Mouse (Mus musculus): ENCODE measurements around the gene Gm45785.

The Gm45785 gene

GRCm38 (mm10) chr7:140857550-140858505 lies 1.7 kb upstream of the Gm45785 start, which contains the start of gene Bet1l:
Bet1l (minus strand) TSS chr7:140857577.
- peak in 1 of 2 experiments; percentile 40 for DNase-seq (ENCODE audit: low spot score in 2 of 2)

- peak; percentile 65 to 89 for DNase-seq (ENCODE audit: low spot score in 2 of 2)
These were observed 836 bp upstream of the Gm45785 start, which contains the start of gene Ric8a for GRCm38 (mm10) chr7:140856785-140857549. Ric8a (plus strand) TSS chr7:140856957.

- DNase-seq (ENCODE audit: low spot score in 2 of 2): no peak
These were observed 950 bp downstream of the Gm45785 start for GRCm38 (mm10) chr7:140855181-140855580.

- no peak for DNase-seq (ENCODE audit: low spot score in 2 of 2)
These were observed 1.6 kb downstream of the Gm45785 start for GRCm38 (mm10) chr7:140854483-140854882.

GRCm38 (mm10) chr7:140853386-140853785 lies 2.7 kb downstream of the Gm45785 start:
- no peak for DNase-seq (ENCODE audit: low spot score in 2 of 2)

GRCm38 (mm10) chr7:140851916-140852315 lies 4.2 kb downstream of the Gm45785 start:
- DNase-seq (ENCODE audit: low spot score in 2 of 2): no peak

GRCm38 (mm10) chr7:140848591-140848990 lies 7.5 kb downstream of the Gm45785 start:
- no peak for DNase-seq (ENCODE audit: low spot score in 2 of 2)

- DNase-seq (ENCODE audit: low spot score in 2 of 2): no peak
These were observed 8.2 kb downstream of the Gm45785 start, which contains the start of gene Odf3 for GRCm38 (mm10) chr7:140847755-140848580. Odf3 (plus strand) TSS chr7:140847805.

- no peak for DNase-seq (ENCODE audit: low spot score in 2 of 2)
These were observed 9.5 kb downstream of the Gm45785 start for GRCm38 (mm10) chr7:140846676-140847075.

- no peak for DNase-seq (ENCODE audit: low spot score in 2 of 2)
These were observed 10.4 kb downstream of the Gm45785 start for GRCm38 (mm10) chr7:140845683-140846082.

- DNase-seq (ENCODE audit: low spot score in 2 of 2): peak in 1 of 2 experiments; percentile 89
These were observed 11.0 kb downstream of the Gm45785 start, which contains the start of gene Scgb1c1 for GRCm38 (mm10) chr7:140844905-140845665. Scgb1c1 (plus strand) TSS chr7:140845547.

- DNase-seq (ENCODE audit: low spot score in 2 of 2): no peak
These were observed 12.3 kb downstream of the Gm45785 start for GRCm38 (mm10) chr7:140843806-140844205.

- DNase-seq (ENCODE audit: low spot score in 2 of 2): no peak
These were observed 15.1 kb downstream of the Gm45785 start for GRCm38 (mm10) chr7:140840750-140841735.

- no peak for DNase-seq (ENCODE audit: low spot score in 2 of 2)
These were observed 16.6 kb downstream of the Gm45785 start for GRCm38 (mm10) chr7:140839556-140839955.

- DNase-seq (ENCODE audit: low spot score in 2 of 2): peak in 1 of 2 experiments; percentile 76
These were observed 19.7 kb downstream of the Gm45785 start for GRCm38 (mm10) chr7:140836243-140837115.

GRCm38 (mm10) chr7:140835758-140836087 lies 20.4 kb downstream of the Gm45785 start:
- DNase-seq (ENCODE audit: low spot score in 2 of 2): no peak

- no peak for DNase-seq (ENCODE audit: low spot score in 2 of 2)
These were observed 21.0 kb downstream of the Gm45785 start, which contains the start of gene Urah for GRCm38 (mm10) chr7:140834968-140835757. Urah (plus strand) TSS chr7:140835018.

Data from left cerebral cortex, adult 9 months (tissue).